Mouse (Mus musculus) heart, embryonic 12.5 days (tissue): Measurements from ENCODE around the gene Il22. TPM values are rescaled to one million over a fixed set of nuclear protein-coding genes. Genes with fewer than 3 reads are reported as not detected.
"Not testable (repeated sequence)": the region's sequence is repeated elsewhere in the genome, so short reads cannot be mapped to it uniquely, and the experiment has no call there.

Source experiments
- ATAC-seq: fragments of 200-750 bp; cut with Nextera tagmentation; 2 replicates; pipeline ENCODE4 v1.8.0; 2017; ENCODE audit warnings: moderate TSS enrichment, moderate library complexity; ENCODE audit not compliant: insufficient number of reproducible peaks, low FRiP score
- H3K27ac ChIP-seq: fragments of 300-500 bp; sonication (generic); 2 replicates; pipeline ENCODE4 v1.5.1; 2016; ENCODE audit warnings: mild to moderate bottlenecking, moderate library complexity; ENCODE audit not compliant: poor library complexity, severe bottlenecking
- H3K27me3 ChIP-seq: fragments of 300-500 bp; sonication (generic); replicated peaks from 2 replicates; pipeline ENCODE4 v1.6.1; 2016; ENCODE audit warnings: mild to moderate bottlenecking, moderate library complexity
- H3K36me3 ChIP-seq: fragments of 300-500 bp; sonication (generic); 2 replicates; pipeline ENCODE4 v1.6.1; 2016; ENCODE audit warnings: mild to moderate bottlenecking, moderate library complexity
- H3K4me1 ChIP-seq: fragments of 300-500 bp; sonication (generic); replicated peaks from 2 replicates; pipeline ENCODE4 v1.6.1; 2016; ENCODE audit warnings: mild to moderate bottlenecking
- H3K4me2 ChIP-seq: fragments of 300-500 bp; sonication (generic); 2 replicates; pipeline ENCODE4 v1.6.1; 2016; ENCODE audit warnings: mild to moderate bottlenecking, moderate library complexity
- H3K4me3 ChIP-seq: fragments of 300-500 bp; sonication (generic); 2 replicates; pipeline ENCODE4 v1.5.1; 2016; ENCODE audit warnings: mild to moderate bottlenecking
- H3K9ac ChIP-seq: fragments of 300-500 bp; sonication (generic); 2 replicates; pipeline ENCODE4 v1.6.1; 2016; ENCODE audit warnings: mild to moderate bottlenecking, moderate library complexity
- H3K9me3 ChIP-seq: fragments of 300-500 bp; sonication (generic); replicated peaks from 2 replicates; pipeline ENCODE4 v1.6.1; 2016; ENCODE audit warnings: mild to moderate bottlenecking, moderate library complexity
- WGBS: fragments of 180-500 bp; shearing (Covaris S2); methylation state at CpG from one replicate; pipeline ENCODE4 v1.1.7; 2016; 5-methylcytosine and 5-hydroxymethylcytosine counted together
- polyA plus RNA-seq: library from polyadenylated mRNA; unstranded; fragments of >200 nt; fragmentation: Nextera tagmentation; extraction: Ambion mirVana; gene quantifications from 2 replicates; pipeline ENCODE4 v1.2.1, GENCODE M21; 2016

Il22 gene
- polyA plus RNA-seq, 1 experiment from 2014 or later = not detected

DNA sequence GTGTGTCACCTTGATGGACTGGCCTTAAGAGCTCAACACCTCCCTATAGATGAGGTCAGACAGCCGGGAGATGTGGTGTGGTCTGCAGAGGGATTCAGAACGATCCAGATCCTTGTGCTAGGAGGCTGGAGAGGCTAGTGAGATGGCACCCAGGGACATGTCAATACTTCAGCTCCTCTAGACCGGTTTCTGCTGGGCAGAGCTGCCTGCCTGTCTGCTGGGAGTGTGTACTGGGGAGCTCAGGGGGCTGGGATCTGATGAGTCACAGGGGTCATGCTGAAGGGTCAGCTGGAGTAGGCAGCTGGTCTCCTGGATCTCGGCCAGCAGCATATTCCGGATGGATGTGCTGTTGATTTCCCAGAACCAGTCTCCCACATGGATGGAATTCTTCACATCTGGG is 27.9 kb downstream of the Il22 start:
- ATAC-seq, H3K4me3 ChIP-seq, H3K4me1 ChIP-seq, H3K27ac ChIP-seq, H3K4me2 ChIP-seq, H3K36me3 ChIP-seq, H3K9ac ChIP-seq, H3K27me3 ChIP-seq, H3K9me3 ChIP-seq: not testable (repeated sequence)
- 69% methylated on average over 2 of the region's 5 CpGs for WGBS

- H3K9ac ChIP-seq, H3K4me2 ChIP-seq, H3K9me3 ChIP-seq, H3K27me3 ChIP-seq, ATAC-seq, H3K36me3 ChIP-seq, H3K4me1 ChIP-seq, H3K27ac ChIP-seq, H3K4me3 ChIP-seq: not testable (repeated sequence)
- WGBS = no CpG with 5 or more reads among the region's 13 CpGs
Measured at GRCm38 (mm10) chr10:118240680-118241079, 35.9 kb downstream of the Il22 start, which contains the start of gene Gm32717. Gene Gm32717 (minus strand): TSS chr10:118240780.

GRCm38 (mm10) chr10:118249006-118249595 is 44.4 kb downstream of the Il22 start:
- not testable (repeated sequence) for H3K9me3 ChIP-seq, H3K4me1 ChIP-seq, H3K27me3 ChIP-seq, H3K4me3 ChIP-seq, H3K9ac ChIP-seq, H3K4me2 ChIP-seq, H3K36me3 ChIP-seq, H3K27ac ChIP-seq, ATAC-seq
- WGBS = 75% methylated on average over 11 of the region's 11 CpGs

GRCm38 (mm10) chr10:118250852-118251295 is 46.1 kb downstream of the Il22 start:
- 60% methylated on average over 10 of the region's 10 CpGs for WGBS
- ATAC-seq = no peak
- H3K9ac ChIP-seq = no peak overlapping the region
- no peaks in the 10 kb centered on the region for H3K4me1 ChIP-seq
- H3K9me3 ChIP-seq = no peaks in the 10 kb centered on the region
- no peaks in the 10 kb centered on the region for H3K36me3 ChIP-seq
- H3K4me3 ChIP-seq = no peak overlapping the region
- no peak overlapping the region for H3K4me2 ChIP-seq
- no peaks in the 10 kb centered on the region for H3K27me3 ChIP-seq
- no peak overlapping the region for H3K27ac ChIP-seq

DNA sequence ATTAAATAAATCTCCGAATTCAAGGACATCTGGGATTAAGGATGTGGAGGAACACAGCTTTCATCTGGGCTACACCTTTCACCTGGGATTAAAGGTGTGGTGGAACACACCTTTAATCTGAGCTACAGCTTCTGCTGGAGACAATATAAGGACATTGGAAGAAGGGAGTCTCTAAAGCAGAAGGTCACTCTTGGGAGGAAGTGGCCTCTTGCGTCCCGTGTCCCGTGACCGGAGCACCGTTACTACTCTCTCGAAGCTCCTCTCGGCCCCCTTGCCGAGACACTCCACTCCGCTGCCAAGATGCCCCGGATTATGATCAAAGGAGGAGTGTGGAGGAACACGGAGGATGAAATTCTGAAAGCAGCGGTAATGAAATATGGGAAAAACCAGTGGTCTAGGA is 53.6 kb downstream of the Il22 start, which contains the start of gene Gm32802:
Gm32802 (plus strand) TSS at position 301 of the 400 bp plus-strand sequence.
- ATAC-seq, H3K9me3 ChIP-seq, H3K9ac ChIP-seq, H3K4me3 ChIP-seq, H3K27me3 ChIP-seq, H3K36me3 ChIP-seq, H3K27ac ChIP-seq, H3K4me2 ChIP-seq, H3K4me1 ChIP-seq: not testable (repeated sequence)
- no CpG with 5 or more reads among the region's 13 CpGs for WGBS

Other genes with a start within 250 kb of the Il22 start
- gene Mdm1, start 63.1 kb upstream of the Il22 start, polyA plus RNA-seq = 17.4 and 21.3 TPM in 2 replicates
- not detected in 2 replicates for gene Gm32717, start 35.8 kb downstream of the Il22 start, polyA plus RNA-seq
- gene Gm32802, start 53.7 kb downstream of the Il22 start, polyA plus RNA-seq = not detected in 2 replicates
- gene Iltifb, start 90.1 kb downstream of the Il22 start, polyA plus RNA-seq = not detected in 2 replicates
- gene Gm9040, start 122.0 kb downstream of the Il22 start, polyA plus RNA-seq = not detected in 2 replicates
- gene Gm9044, start 127.5 kb downstream of the Il22 start, polyA plus RNA-seq = not detected in 2 replicates
- not detected in 2 replicates for gene Gm9045, start 132.9 kb downstream of the Il22 start, polyA plus RNA-seq
- not detected in 2 replicates for gene Gm9046, start 138.3 kb downstream of the Il22 start, polyA plus RNA-seq
- not detected in 2 replicates for gene Gm9048, start 143.7 kb downstream of the Il22 start, polyA plus RNA-seq
- not detected in 2 replicates for gene Gm9049, start 149.2 kb downstream of the Il22 start, polyA plus RNA-seq
- gene Ifng, start 236.1 kb downstream of the Il22 start, polyA plus RNA-seq = not detected in 2 replicates